Mouse (Mus musculus): ENCODE measurements around the gene Trim69.

Trim69 gene

GRCm38 (mm10) chr2:122160680-122161079, at the start of gene Trim69:
Gene Trim69, plus strand, starts transcription at chr2:122160700.
- in situ Hi-C loops (cut with MboI; ENCODE audit: unreplicated experiment in 2 of 2) = loop anchor here (5.0 kb wide), 1 partner anchor 88 kb away; no protein-coding TSS in a partner anchor

GRCm38 (mm10) chr2:122116888-122117287, 43.6 kb upstream of the Trim69 start:
- in situ Hi-C loops (cut with MboI; ENCODE audit: unreplicated experiment in 2 of 2) = loop anchor here (5.0 kb wide), 1 partner anchor 35 kb away; no protein-coding TSS in a partner anchor

- in situ Hi-C loops (cut with MboI; ENCODE audit: unreplicated experiment in 2 of 2) = loop anchor here (5.0 kb wide), 1 partner anchor 34 kb away; no protein-coding TSS in a partner anchor
These were observed 42.2 kb upstream of the Trim69 start, which contains the start of gene Spg11 for GRCm38 (mm10) chr2:122117961-122118958. Gene Spg11, minus strand, starts transcription at chr2:122118386.

- in situ Hi-C loops (cut with MboI; ENCODE audit: unreplicated experiment in 2 of 2) = no loop called here
These were observed 34.6 kb upstream of the Trim69 start for GRCm38 (mm10) chr2:122125680-122126572.

GRCm38 (mm10) chr2:122126765-122127347, 33.6 kb upstream of the Trim69 start:
- in situ Hi-C loops (cut with MboI; ENCODE audit: unreplicated experiment in 2 of 2) = no loop called here

- in situ Hi-C loops (cut with MboI; ENCODE audit: unreplicated experiment in 2 of 2) = no loop called here
These were observed 32.9 kb upstream of the Trim69 start for GRCm38 (mm10) chr2:122127635-122128034.

- in situ Hi-C loops (cut with MboI; ENCODE audit: unreplicated experiment in 2 of 2) = no loop called here
These were observed 28.4 kb upstream of the Trim69 start for GRCm38 (mm10) chr2:122132078-122132477.

GRCm38 (mm10) chr2:122132618-122133017, 27.9 kb upstream of the Trim69 start:
- in situ Hi-C loops (cut with MboI; ENCODE audit: unreplicated experiment in 2 of 2) = no loop called here

GRCm38 (mm10) chr2:122137839-122138465, 22.5 kb upstream of the Trim69 start:
- in situ Hi-C loops (cut with MboI; ENCODE audit: unreplicated experiment in 2 of 2) = no loop called here

- in situ Hi-C loops (cut with MboI; ENCODE audit: unreplicated experiment in 2 of 2) = no loop called here
These were observed 19.7 kb upstream of the Trim69 start for GRCm38 (mm10) chr2:122140815-122141214.

- in situ Hi-C loops (cut with MboI; ENCODE audit: unreplicated experiment in 2 of 2) = no loop called here
These were observed 19.1 kb upstream of the Trim69 start for GRCm38 (mm10) chr2:122141332-122141967.

- in situ Hi-C loops (cut with MboI; ENCODE audit: unreplicated experiment in 2 of 2) = no loop called here
These were observed 17.4 kb upstream of the Trim69 start for GRCm38 (mm10) chr2:122143111-122143510.

- in situ Hi-C loops (cut with MboI; ENCODE audit: unreplicated experiment in 2 of 2) = no loop called here
These were observed 14.7 kb upstream of the Trim69 start for GRCm38 (mm10) chr2:122145756-122146155.

GRCm38 (mm10) chr2:122146687-122147086, 13.8 kb upstream of the Trim69 start:
- in situ Hi-C loops (cut with MboI; ENCODE audit: unreplicated experiment in 2 of 2) = no loop called here

- in situ Hi-C loops (cut with MboI; ENCODE audit: unreplicated experiment in 2 of 2) = no loop called here
These were observed 12.8 kb upstream of the Trim69 start, which contains the start of gene B2m for GRCm38 (mm10) chr2:122147508-122148241. Gene B2m, plus strand, starts transcription at chr2:122147686.

GRCm38 (mm10) chr2:122148242-122148917, 12.1 kb upstream of the Trim69 start:
- in situ Hi-C loops (cut with MboI; ENCODE audit: unreplicated experiment in 2 of 2) = no loop called here

- in situ Hi-C loops (cut with MboI; ENCODE audit: unreplicated experiment in 2 of 2) = no loop called here
These were observed 11.2 kb upstream of the Trim69 start for GRCm38 (mm10) chr2:122149316-122149715.

GRCm38 (mm10) chr2:122149716-122150115, 10.8 kb upstream of the Trim69 start:
- in situ Hi-C loops (cut with MboI; ENCODE audit: unreplicated experiment in 2 of 2) = loop anchor here (5.0 kb wide), 1 partner anchor 32 kb away; the partner anchor contains the start of gene Spg11 (in 2 of the 2)
